ENCODE assay signal across 8 mouse cellular contexts in the genomic region with DNA sequence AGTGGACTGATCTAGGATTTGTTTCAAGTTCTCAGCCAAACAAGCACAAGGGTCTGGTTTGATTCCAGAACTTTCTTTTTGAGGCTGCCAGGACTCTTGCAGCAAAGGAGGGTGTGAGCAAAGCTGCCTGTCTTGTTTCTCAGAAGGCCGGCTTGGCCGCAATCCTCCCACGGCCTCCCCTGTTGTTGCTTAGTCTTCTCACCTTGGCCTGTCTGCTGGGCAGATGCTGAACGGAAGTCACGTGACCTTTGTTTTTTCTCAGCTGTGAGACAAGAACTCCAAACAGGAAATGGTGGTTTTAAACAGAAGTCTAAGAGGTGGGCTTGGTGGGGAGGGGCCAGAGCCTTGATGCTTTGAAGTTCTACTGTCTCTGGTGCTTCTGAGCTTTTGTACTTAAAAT.
A peak's percentile ranks its signal among the peaks of the same experiment; 100 is the strongest.
DNase-seq lines count a peak whose midpoint lies in the region; ATAC-seq and TF ChIP-seq lines count a peak whose summit lies in the region.

No protein-coding gene starts in this region.

- H3K27me3 ChIP-seq in forebrain, postnatal 0 days (ENCODE audit: insufficient read depth, low read length), result no peaks in the 10 kb centered on the region

- peaks cover 3 to 4% of the 10 kb centered on the region in 2 experiments; a peak in 2 of 4 replicates for H3K4me1 ChIP-seq in ES-E14 (ENCODE audit: control insufficient read depth in 2 of 2, insufficient read depth in 2 of 2, low read length in 2 of 2, poor library complexity in 1 of 2)
- no peaks in the 10 kb centered on the region for H3K4me1 ChIP-seq in forebrain, postnatal 0 days (ENCODE audit: insufficient read depth)

- H3K9me3 ChIP-seq in ES-E14 (ENCODE audit: control insufficient read depth, insufficient read depth, low read depth, low read length), result no peaks in the 10 kb centered on the region
- no peaks in the 10 kb centered on the region for H3K9me3 ChIP-seq in forebrain, postnatal 0 days (ENCODE audit: low read length)

- H3K4me2 ChIP-seq in forebrain, postnatal 0 days (ENCODE audit: low read depth), result no peak overlapping the region

- H3K27ac ChIP-seq in ES-E14 (ENCODE audit: insufficient read depth, low read depth, low read length, poor library complexity, severe bottlenecking), result no peak overlapping the region
- H3K27ac ChIP-seq in forebrain, postnatal 0 days (ENCODE audit: low read depth, low read length), result no peak overlapping the region; the same call in 1 of the 2 replicates

- ATAC-seq in frontal cortex, adult (ENCODE audit: low TSS enrichment), result peak; percentile 29; the same call in 1 of the 2 replicates
- no peak for ATAC-seq in forebrain, postnatal 0 days

- DNase-seq in frontal cortex, postnatal 25 days (ENCODE audit: low spot score in 2 of 2), result no peak
- DNase-seq in ES-E14 (ENCODE audit: low read depth, low spot score), result peak; percentile 83
- DNase-seq in fibroblast of lung, adult 2 months (ENCODE audit: low read depth), result peak; percentile 88
- peak; percentile 53 to 61 for DNase-seq in kidney, postnatal 36 days
- DNase-seq in ovary, adult 18-20 months (ENCODE audit: low spot score), result peak; percentile 76
- DNase-seq in forebrain, postnatal 0 days, result no peak
- DNase-seq in cerebellum, postnatal 25 days, result no peak

- 53% methylated on average over 5 of the region's 5 CpGs for whole genome bisulfite sequencing in forebrain, postnatal 0 days

- in situ Hi-C loops in ES-E14 (cut with MboI; ENCODE audit: low sequenced_read_pairs in 2 of 2, unreplicated experiment in 2 of 2), result no loop called here

- H3K36me3 ChIP-seq in ES-E14 (ENCODE audit: control insufficient read depth, insufficient read depth, low read length, poor library complexity, severe bottlenecking), result no peaks in the 10 kb centered on the region
- H3K36me3 ChIP-seq in forebrain, postnatal 0 days (ENCODE audit: insufficient read depth), result no peaks in the 10 kb centered on the region

- H3K4me3 ChIP-seq in ES-E14 (ENCODE audit: insufficient read depth in 1 of 2, low read depth in 1 of 2, low read length in 2 of 2, poor library complexity in 1 of 2, severe bottlenecking in 1 of 2), result no peak overlapping the region
- H3K4me3 ChIP-seq in forebrain, postnatal 0 days (ENCODE audit: low read depth, low read length), result no peak overlapping the region

- no peak overlapping the region for H3K9ac ChIP-seq in ES-E14 (ENCODE audit: insufficient read depth, low read depth, low read length, poor library complexity, severe bottlenecking)
- H3K9ac ChIP-seq in forebrain, postnatal 0 days, result no peak overlapping the region

- no peak for TF ChIP-seq CTCF in forebrain, postnatal 0 days (IDR thresholded peaks at IDR 0.05; ENCODE audit: low read depth)

TF ChIP-seq in ES-E14, 5 proteins besides CTCF, POLR2A, EP300 and RAD21:
- TF ChIP-seq HCFC1 (IDR thresholded peaks at IDR 0.05; ENCODE audit: borderline replicate concordance, insufficient read depth, low read length) (no peak), CHD2 (IDR thresholded peaks at IDR 0.05; ENCODE audit: low read depth, low read length) (no peak), ZC3H11A (IDR thresholded peaks at IDR 0.05; ENCODE audit: borderline replicate concordance, low read depth, low read length) (no peak), MAFK (IDR thresholded peaks at IDR 0.05; ENCODE audit: insufficient read depth, low read depth, low read length) (no peak), ZNF384 (IDR thresholded peaks at IDR 0.05; ENCODE audit: low read depth, low read length) (no peak)
TF ChIP-seq in ES-E14: peak in this region for 0.

Comparison
In these comparisons a context has a peak if more than half of its experiments do, and no peak if none do; other contexts are left out.
1. DNase-seq: peak in ES-E14 (single experiment), fibroblast of lung, adult 2 months (single experiment), kidney, postnatal 36 days (2 of 2) and ovary, adult 18-20 months (single experiment); none in frontal cortex, postnatal 25 days (0 of 2), forebrain, postnatal 0 days (single experiment) and cerebellum, postnatal 25 days (0 of 2).